30 mouse cellular contexts compared by ENCODE assay signal in the genomic region with DNA sequence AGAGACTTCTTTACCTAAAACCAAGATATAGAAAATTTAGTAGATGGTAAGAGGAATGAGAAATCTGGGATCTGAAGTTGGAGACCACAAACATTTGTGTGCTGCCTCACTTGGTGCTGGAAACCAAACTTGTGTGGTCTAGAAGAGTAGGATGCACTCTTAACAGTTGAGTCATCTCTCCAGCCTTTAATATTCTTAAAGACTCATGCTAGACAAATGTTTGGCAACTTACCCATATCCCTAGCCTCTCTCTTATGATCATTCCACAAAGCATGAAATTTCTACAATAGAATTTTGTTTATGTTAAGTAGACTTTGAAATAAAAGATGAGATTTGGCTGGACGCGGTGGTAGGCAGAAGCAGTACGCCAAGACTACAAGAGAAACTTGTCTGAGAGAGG. TPM values are rescaled to one million over a fixed set of nuclear protein-coding genes. Genes with fewer than 3 reads are reported as not detected.
A peak's percentile ranks its signal among the peaks of the same experiment; 100 is the strongest.
DNase-seq lines count a peak whose midpoint lies in the region; ATAC-seq and TF ChIP-seq lines count a peak whose summit lies in the region.
"Had no signal": no experiment of that assay in that cellular context is flagged by ENCODE, and none has a peak within 500 bp of the region (broad histone marks: within the 10 kb centered on the region; RNA-seq: fewer than 3 reads in every experiment).

No protein-coding gene starts in this region.

- no peak for ATAC-seq in lung, postnatal 0 days
- ATAC-seq in Patski, result no peak
- ATAC-seq: CD4-positive, CD25-positive, alpha-beta regulatory T cell, adult 4 months; forebrain, embryonic 15.5 days; hindbrain, postnatal 0 days; inflammation-experienced regulatory T-cells, adult 6 months; intestine, embryonic 16.5 days had no signal

- H3K4me1 ChIP-seq in lung, postnatal 0 days (ENCODE audit: insufficient read depth, low read depth, low read length), result no peaks in the 10 kb centered on the region
- no peaks in the 10 kb centered on the region for H3K4me1 ChIP-seq in embryonic facial prominence, embryonic 10.5 days
- H3K4me1 ChIP-seq in kidney, adult 2 months (ENCODE audit: control insufficient read depth, insufficient read depth, low read length), result no peaks in the 10 kb centered on the region
- H3K4me1 ChIP-seq: forebrain, embryonic 12.5 days; forebrain, embryonic 15.5 days; heart, embryonic 10.5 days; heart, embryonic 13.5 days had no signal

- no peak overlapping the region for H3K4me2 ChIP-seq in lung, postnatal 0 days (replicated peaks; ENCODE audit: low read depth, low read length)
- peak overlapping the region; percentile 57 for H3K4me2 ChIP-seq in myocyte (ENCODE audit: low read depth)
- H3K4me2 ChIP-seq: forebrain, embryonic 12.5 days; forebrain, embryonic 15.5 days; heart, embryonic 13.5 days; hindbrain, embryonic 14.5 days had no signal

- no peaks in the 10 kb centered on the region for H3K79me2 ChIP-seq in C2C12 (ENCODE audit: control insufficient read depth, insufficient read depth)
- H3K79me2 ChIP-seq in myocyte (ENCODE audit: control insufficient read depth, insufficient read depth), result no peaks in the 10 kb centered on the region

- no peaks in the 10 kb centered on the region for H3K9me3 ChIP-seq in lung, postnatal 0 days (ENCODE audit: low read length)
- H3K9me3 ChIP-seq in embryonic facial prominence, embryonic 10.5 days, result no peaks in the 10 kb centered on the region
- H3K9me3 ChIP-seq: forebrain, embryonic 12.5 days; forebrain, embryonic 15.5 days; heart, embryonic 10.5 days; heart, embryonic 13.5 days had no signal

- H3K4me3 ChIP-seq in lung, postnatal 0 days (ENCODE audit: low read depth, low read length), result no peak overlapping the region
- H3K4me3 ChIP-seq in C2C12 (ENCODE audit: insufficient read depth, poor library complexity, severe bottlenecking) (no peak overlapping the region), myocyte (no peak overlapping the region)
- H3K4me3 ChIP-seq in embryonic facial prominence, embryonic 10.5 days, result no peak overlapping the region
- H3K4me3 ChIP-seq in kidney, adult 2 months (ENCODE audit: insufficient read depth, low read depth, low read length), result no peak overlapping the region
- H3K4me3 ChIP-seq: forebrain, embryonic 12.5 days; forebrain, embryonic 15.5 days; heart, adult 2 months; heart, embryonic 10.5 days; heart, embryonic 13.5 days had no signal

- H3K36me3 ChIP-seq in lung, postnatal 0 days (ENCODE audit: insufficient read depth, low read length), result peaks cover 14% of the 10 kb centered on the region
- peaks cover 54% of the 10 kb centered on the region for H3K36me3 ChIP-seq in C2C12 (ENCODE audit: control insufficient read depth, insufficient read depth)
- peaks cover 5% of the 10 kb centered on the region for H3K36me3 ChIP-seq in myocyte (ENCODE audit: control insufficient read depth, insufficient read depth)
- H3K36me3 ChIP-seq in embryonic facial prominence, embryonic 10.5 days (replicated peaks), result peaks cover 62% of the 10 kb centered on the region
- H3K36me3 ChIP-seq in kidney, adult 2 months (ENCODE audit: control insufficient read depth, insufficient read depth, low read length), result peaks cover 4% of the 10 kb centered on the region

- no peaks in the 10 kb centered on the region for H3K79me3 ChIP-seq in C2C12 (ENCODE audit: low read depth)

- no peak for TF ChIP-seq CTCF in lung, postnatal 0 days (IDR thresholded peaks at IDR 0.05)
- no peak for TF ChIP-seq CTCF in C2C12 (IDR thresholded peaks at IDR 0.05; ENCODE audit: control insufficient read depth, insufficient read depth, insufficient read length)
- no peak for TF ChIP-seq CTCF in Patski (IDR thresholded peaks at IDR 0.05)
- TF ChIP-seq CTCF in kidney, adult 2 months (conservative IDR thresholded peaks at IDR 0.05; ENCODE audit: insufficient read depth, insufficient read length, low read depth, low read length), result no peak

- no peak overlapping the region for H3K9ac ChIP-seq in lung, postnatal 0 days (replicated peaks; ENCODE audit: low read depth)
- H3K9ac ChIP-seq: forebrain, embryonic 12.5 days; forebrain, embryonic 15.5 days; heart, embryonic 13.5 days; hindbrain, embryonic 14.5 days had no signal

- H3ac ChIP-seq in C2C12 (ENCODE audit: control insufficient read depth, insufficient read length, low read depth) (no peak overlapping the region), myocyte (ENCODE audit: control insufficient read depth, insufficient read length) (no peak overlapping the region)

- no peaks in the 10 kb centered on the region for H3K27me3 ChIP-seq in lung, postnatal 0 days (replicated peaks; ENCODE audit: insufficient read depth, low read length)
- H3K27me3 ChIP-seq in C2C12 (ENCODE audit: control insufficient read depth, insufficient read depth, insufficient read length) (no peaks in the 10 kb centered on the region), Patski (no peaks in the 10 kb centered on the region), myocyte (ENCODE audit: control insufficient read depth, insufficient read depth, insufficient read length) (no peaks in the 10 kb centered on the region)
- H3K27me3 ChIP-seq in embryonic facial prominence, embryonic 10.5 days (replicated peaks; ENCODE audit: low read depth, poor library complexity, severe bottlenecking), result no peaks in the 10 kb centered on the region
- no peaks in the 10 kb centered on the region for H3K27me3 ChIP-seq in kidney, adult 2 months (replicated peaks; ENCODE audit: control insufficient read depth, insufficient read depth, low read length)
- H3K27me3 ChIP-seq: forebrain, embryonic 12.5 days; forebrain, embryonic 15.5 days; heart, embryonic 13.5 days had no signal

- peak; percentile 18 for DNase-seq in lung, postnatal 0 days (ENCODE audit: low spot score)
- DNase-seq in lung, postnatal 10 days, result no peak
- DNase-seq in Patski (ENCODE audit: low read depth, low spot score), result peak; percentile 12
- DNase-seq in embryonic facial prominence, embryonic 10.5 days (ENCODE audit: low spot score), result no peak
- no peak for DNase-seq in kidney, adult 2 months
- DNase-seq in kidney, postnatal 14 days, result no peak
- DNase-seq: adrenal gland, adult 2 months; adrenal gland, postnatal 14 days; B cell, adult 2 months; cerebellum, adult 11 months; cerebellum, adult 2 months; cerebellum, postnatal 10 days; cerebellum, postnatal 36 days; embryo, embryonic 11 days; gastrocnemius, postnatal 10 days; gastrocnemius, postnatal 36 days; heart, adult 2 months; heart, postnatal 14 days; heart, postnatal 4 days had no signal

- 74% methylated on average over 3 of the region's 3 CpGs for WGBS in lung, postnatal 0 days
- WGBS in embryonic facial prominence, embryonic 10.5 days, result 97% methylated on average over 3 of the region's 3 CpGs
- WGBS in kidney, adult 2 months, result 98% methylated on average over 3 of the region's 3 CpGs

- H3K27ac ChIP-seq in lung, postnatal 0 days (ENCODE audit: low read length), result no peak overlapping the region
- no peak overlapping the region for H3K27ac ChIP-seq in embryonic facial prominence, embryonic 10.5 days (replicated peaks)
- H3K27ac ChIP-seq in kidney, adult 2 months (ENCODE audit: insufficient read depth, low read depth, low read length), result no peak overlapping the region
- H3K27ac ChIP-seq: forebrain, embryonic 12.5 days; forebrain, embryonic 15.5 days; heart, adult 2 months; heart, embryonic 10.5 days; heart, embryonic 13.5 days; hindbrain, embryonic 14.5 days; hindbrain, postnatal 0 days had no signal

- CTCF ChIA-PET in Patski (lab: Charles Lee), result interaction anchor here (1.6 to 1.8 kb wide), 2 partner anchors 13 to 17 kb away, joined by 5 read pairs; no protein-coding TSS in a partner anchor

- in situ Hi-C loops in Patski (cut with MboI; ENCODE audit: low pct_unique_long_range_greater_than_20kb), result no loop called here

- TF ChIP-seq EP300 in lung, postnatal 0 days (IDR thresholded peaks at IDR 0.05), result no peak

- TF ChIP-seq POLR2A in myocyte (IDR thresholded peaks at IDR 0.05; ENCODE audit: insufficient read length, low read depth), result no peak
- no peak for TF ChIP-seq POLR2A in kidney, adult 2 months (IDR thresholded peaks at IDR 0.05; ENCODE audit: low read depth, low read length)

- POLR2A ChIA-PET in Patski (lab: Charles Lee), result no interaction called here

TF ChIP-seq in C2C12, 6 proteins besides CTCF, POLR2A, EP300 and RAD21:
- TF ChIP-seq FOSL1 (IDR thresholded peaks at IDR 0.05; ENCODE audit: insufficient read depth, low read length, poor library complexity, severe bottlenecking) (peak; percentile 49), CEBPB (IDR thresholded peaks at IDR 0.05; ENCODE audit: low read depth) (no peak), MAX (IDR thresholded peaks at IDR 0.05) (no peak), MYOD1 (IDR thresholded peaks at IDR 0.05; ENCODE audit: control insufficient read depth, insufficient read length, low read depth) (no peak)

TF ChIP-seq in myocyte, 11 proteins besides CTCF, POLR2A, EP300 and RAD21:
- TF ChIP-seq MAX (IDR thresholded peaks at IDR 0.05; ENCODE audit: low read depth) (no peak), TCF3 (IDR thresholded peaks at IDR 0.05; ENCODE audit: insufficient read length, low read depth) (no peak), CEBPB (IDR thresholded peaks at IDR 0.05; ENCODE audit: insufficient read depth, poor library complexity, severe bottlenecking) (no peak), MYOD1 (IDR thresholded peaks at IDR 0.05; ENCODE audit: control insufficient read depth in 1 of 3, insufficient read length in 2 of 3, low read depth in 2 of 3) (peak in 1 of 3 experiments; percentile 4), POLR2AphosphoS2 (IDR thresholded peaks at IDR 0.05; ENCODE audit: insufficient read length, low read depth) (no peak), MYOG (IDR thresholded peaks at IDR 0.05; ENCODE audit: control insufficient read depth in 1 of 3, insufficient read depth in 1 of 3, insufficient read length in 2 of 3, low read depth in 2 of 3) (peak in 1 of 3 experiments; percentile 2)

RNA-seq across cellular contexts. Expression of gene Gtf2b, which starts 52.7 kb away (rescaled TPM):
- 79.6 and 80.0 TPM in 2 replicates for polyA plus RNA-seq in lung, postnatal 0 days (2015; fragmentation: Nextera tagmentation; extraction: Ambion mirVana)
- polyA plus RNA-seq in C2C12 (2012; fragmentation: generic; extraction: Trizol), result 27.5 TPM
- 93.7 TPM for polyA plus RNA-seq in Patski (2021)
- 21.6 TPM for polyA plus RNA-seq in myocyte (2012; fragmentation: generic; extraction: Trizol)
- polyA plus RNA-seq in embryonic facial prominence, embryonic 10.5 days (2016; fragmentation: Nextera tagmentation; extraction: Ambion mirVana), result 91.6 and 91.8 TPM in 2 replicates
- 21.0 and 27.0 TPM in 2 replicates for polyA plus RNA-seq in kidney, adult 2 months (2012; rRNA removed)

Comparison
In these comparisons a context has a peak if more than half of its experiments do, and no peak if none do; other contexts are left out.
1. DNase-seq: peak in lung, postnatal 0 days (single experiment) and Patski (single experiment); none in lung, postnatal 10 days (single experiment), embryonic facial prominence, embryonic 10.5 days (single experiment), kidney, adult 2 months (single experiment) and kidney, postnatal 14 days (single experiment).